Mouse (Mus musculus) lung, postnatal 4 days (tissue): ENCODE results near the gene Zp2.
A peak's percentile ranks its signal among the peaks of the same experiment; 100 is the strongest.

ENCODE experiments used
- DNase-seq, 2 experiments: peaks; one replicate each; pipeline ENCODE4 v3.0.0; 2021

Gene Zp2

DNA sequence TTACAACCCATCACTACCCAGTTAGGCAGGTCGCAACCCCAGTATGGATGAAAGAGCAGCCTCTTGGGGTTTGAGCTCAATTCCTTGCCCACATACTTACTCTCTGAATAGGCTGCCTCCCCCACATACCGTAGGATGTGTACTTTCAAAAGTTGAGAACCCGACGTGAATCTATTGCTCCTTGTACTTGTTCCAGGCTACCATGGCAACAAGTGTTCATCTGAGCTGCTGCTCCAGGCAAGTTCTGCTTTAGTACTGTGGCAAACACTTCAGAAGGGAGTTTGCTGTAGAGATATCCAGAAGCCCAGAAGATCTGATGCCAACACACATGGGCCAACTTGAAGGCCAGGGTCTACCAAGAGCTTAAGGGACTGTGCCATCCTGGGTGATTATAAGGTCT, 16.1 kb downstream of the Zp2 start:
- DNase-seq: no peak

DNA sequence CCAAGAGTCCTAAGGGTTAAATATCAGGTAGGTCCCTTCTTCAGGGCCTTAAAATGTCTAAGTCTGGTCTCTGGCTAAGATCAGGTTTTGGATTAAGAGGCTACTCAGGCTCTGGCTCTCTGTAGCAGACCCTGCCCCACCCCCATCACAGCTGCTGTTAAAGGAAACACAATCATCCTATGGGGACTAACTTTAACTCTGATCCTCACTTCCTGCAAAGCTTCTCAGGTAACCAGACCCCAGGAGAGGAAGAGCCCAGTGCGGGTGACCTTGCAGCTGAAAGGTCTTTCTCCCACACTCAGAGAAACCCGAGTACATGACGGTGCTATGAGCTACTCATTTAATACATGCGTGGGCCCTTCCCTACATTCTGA, 17.4 kb downstream of the Zp2 start:
- no peak for DNase-seq

DNA sequence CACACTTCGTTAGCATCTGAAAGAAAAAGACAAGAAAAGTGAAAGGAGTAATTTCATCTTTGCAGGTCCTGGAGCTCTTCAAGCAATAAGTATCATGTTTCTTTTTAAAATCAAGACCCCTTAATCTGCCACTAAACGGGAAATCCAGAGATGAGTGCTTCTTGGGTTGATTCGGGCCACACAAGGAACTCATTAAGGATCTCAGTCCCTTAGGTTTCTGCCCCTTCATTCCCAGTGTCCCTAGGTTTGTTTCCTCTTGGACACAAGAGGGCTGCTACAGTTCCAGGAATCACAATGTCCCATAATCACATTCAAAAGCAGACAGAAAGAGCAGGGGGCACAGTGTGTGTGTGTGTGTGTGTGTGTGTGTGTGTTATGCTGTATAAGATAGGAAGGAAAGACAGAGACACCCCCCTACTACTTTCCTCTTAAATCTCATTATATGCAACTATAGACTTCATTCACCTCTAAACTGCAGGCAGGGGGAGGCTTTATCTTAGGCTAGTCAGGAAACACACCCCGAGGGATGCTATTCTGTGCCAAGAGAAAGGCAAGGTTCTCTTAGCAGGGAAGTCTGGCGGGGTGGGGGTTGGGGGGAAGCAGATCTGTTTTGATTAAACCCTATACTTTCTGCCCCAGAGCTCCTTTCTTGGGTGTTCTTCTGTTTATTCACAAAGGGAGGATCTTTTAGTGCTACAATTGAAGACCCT, 18.0 kb downstream of the Zp2 start:
- DNase-seq: no peak

DNA sequence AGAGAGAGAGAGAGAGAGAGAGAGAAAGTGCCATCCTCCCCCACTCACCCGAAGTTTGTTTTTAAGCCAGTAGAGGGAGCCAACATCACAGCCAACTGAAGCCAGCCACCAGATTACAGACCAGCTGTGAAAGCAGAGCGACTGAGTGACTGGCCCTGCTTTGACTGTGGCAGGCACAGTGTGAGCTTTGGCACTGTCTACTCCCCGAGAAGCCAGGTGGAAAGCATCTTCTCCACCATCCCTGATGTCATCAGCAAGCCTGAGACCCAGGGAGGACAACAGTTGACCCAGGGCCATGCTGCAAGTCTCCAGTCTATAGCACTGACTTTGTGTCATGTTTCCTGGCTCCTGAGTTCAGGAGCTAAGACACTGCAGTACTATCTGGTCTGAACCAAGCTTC, 20.2 kb downstream of the Zp2 start:
- DNase-seq: peak; percentile 83 to 85

DNA sequence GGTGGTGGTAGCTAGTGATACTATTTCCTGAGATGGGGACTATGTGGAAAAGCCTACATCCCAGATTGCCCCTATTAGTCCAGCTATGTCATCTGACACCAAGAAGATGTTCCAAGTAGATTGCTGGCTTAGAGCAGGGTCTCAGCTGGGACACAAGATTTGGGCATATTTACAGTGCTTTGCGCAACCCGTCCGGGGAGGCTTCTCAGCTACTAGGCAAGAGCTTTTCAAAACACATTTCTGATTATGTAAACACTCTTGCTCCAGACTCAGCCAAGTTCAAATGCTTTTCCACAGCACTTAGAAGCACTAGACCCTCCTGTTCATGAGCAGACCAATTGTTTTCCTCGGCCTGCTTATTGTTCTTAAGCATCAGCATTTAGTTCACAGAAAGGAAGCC, 21.3 kb downstream of the Zp2 start:
- peak; percentile 58 to 82 for DNase-seq

DNA sequence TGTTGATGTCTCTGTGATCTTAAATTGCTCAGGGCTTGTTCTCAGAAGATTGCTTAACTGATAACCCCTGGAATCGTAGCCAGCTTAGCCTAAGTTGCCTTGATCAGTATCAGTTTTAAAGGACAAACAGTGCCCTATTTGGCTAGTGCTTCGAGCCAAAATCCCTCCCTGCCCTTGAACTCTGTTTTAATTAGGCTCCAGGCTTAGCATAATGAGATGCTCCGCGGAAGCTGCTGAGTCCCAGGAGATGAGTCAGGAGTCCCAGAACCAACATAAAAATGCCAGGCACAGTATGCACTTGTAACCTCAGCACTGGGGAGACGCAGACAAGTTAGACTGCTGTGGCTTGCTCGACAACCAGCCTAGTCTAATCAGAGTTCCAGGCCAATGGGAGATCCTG, 27.6 kb downstream of the Zp2 start:
- no peak for DNase-seq

DNA sequence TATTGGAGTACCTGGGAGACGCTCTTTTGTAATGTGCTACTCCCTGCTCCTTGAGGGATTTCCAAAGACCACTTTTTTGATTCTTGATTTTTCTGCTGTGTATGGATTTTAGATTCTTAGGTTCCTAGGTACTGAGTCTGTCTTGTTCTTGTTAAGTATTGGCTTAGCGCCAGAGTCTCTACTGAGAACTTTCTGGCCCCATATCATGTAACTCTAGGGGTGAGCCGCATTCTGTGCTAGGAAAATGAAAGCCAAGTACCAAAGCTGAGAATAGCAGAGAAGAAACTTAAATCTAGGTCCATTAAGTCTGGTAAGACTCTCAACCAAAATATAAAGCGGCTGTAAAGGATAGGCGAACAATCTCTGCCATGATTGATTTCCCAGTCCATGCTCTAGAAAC, 28.1 kb downstream of the Zp2 start:
- DNase-seq: no peak

DNA sequence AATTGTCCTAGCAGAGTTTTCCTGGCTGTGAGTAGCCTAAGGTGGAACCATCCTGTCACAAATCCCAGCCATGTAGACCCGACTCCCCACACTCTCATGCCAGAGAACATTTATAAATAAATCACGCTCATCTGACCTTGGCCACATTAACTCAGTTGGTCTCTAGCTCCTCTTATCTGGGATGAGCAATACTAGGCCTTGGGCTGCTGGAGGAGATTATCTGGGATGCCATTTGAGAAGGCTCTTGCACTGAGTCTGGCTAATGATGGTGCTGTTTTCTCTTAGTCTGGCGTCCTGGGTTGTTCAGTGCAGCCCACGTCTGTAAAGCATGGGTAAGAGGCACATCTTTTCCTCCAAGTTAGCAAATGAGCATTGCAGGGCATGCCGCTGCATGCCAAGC, 35.4 kb downstream of the Zp2 start:
- no peak for DNase-seq

DNA sequence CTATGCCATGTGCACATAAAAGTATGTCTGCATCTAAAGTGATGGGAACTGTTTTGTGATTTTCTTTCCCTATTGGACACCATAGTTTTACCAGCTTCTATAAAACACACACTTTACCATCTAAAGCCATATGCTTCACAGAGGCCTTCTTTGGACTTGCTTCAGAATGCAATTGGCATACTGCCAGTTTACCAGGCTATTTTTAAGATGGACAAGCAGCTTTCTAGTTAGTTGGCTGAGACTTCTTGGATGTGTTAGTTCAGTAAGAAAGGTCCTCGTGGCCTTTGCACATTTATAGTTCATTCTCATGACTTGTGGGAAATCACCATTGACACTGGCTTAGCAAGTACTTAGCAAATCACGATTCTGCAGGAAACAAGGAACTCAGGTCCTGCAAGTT, 38.7 kb downstream of the Zp2 start:
- no peak for DNase-seq

DNA sequence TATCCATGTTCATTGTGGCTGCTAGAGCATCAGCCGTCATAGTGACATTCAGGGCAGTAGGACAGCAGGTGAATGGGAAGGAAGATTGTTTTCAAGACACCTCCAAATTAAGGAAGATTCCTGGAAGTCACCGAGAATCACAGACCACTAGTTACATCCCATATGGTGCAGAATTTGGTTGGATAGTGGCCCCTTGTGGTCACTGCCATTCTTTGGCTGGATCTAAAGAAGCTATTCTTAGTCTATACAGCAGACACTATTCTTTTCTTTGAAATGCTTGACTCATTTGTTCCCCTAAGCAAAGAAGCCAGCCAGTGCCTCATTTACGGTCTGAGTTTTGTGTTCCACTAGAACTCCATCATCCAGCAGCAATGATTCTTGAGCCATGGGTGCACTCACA, 40.1 kb downstream of the Zp2 start:
- no peak for DNase-seq

DNA sequence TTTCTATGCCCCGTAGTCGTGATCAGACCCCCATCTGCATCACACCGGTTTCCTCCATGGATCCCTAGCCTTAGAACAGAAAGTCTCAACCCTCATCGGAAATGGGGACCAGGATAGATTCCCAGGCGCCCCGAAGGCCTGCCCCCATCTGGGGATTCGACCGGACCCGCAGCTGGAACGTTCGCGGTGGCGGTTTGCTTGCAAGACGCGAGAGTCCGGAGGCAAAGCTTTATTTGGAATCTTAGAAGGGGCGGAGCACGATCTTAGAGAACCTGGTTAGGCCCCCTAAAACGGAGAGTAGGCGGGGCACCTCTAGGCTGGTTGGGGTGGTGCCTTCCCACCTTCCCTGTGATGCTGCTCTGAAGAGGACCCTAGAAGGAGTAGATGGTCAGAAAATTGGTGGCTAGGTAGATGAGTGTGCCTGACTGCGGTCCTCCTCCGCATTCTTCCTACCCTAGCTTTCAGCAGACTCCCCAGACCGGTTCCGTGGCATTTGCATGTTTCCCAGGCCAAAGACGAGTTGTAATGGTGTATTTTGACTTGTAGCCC, 42.0 kb downstream of the Zp2 start:
- peak; percentile 43 to 59 for DNase-seq

DNA sequence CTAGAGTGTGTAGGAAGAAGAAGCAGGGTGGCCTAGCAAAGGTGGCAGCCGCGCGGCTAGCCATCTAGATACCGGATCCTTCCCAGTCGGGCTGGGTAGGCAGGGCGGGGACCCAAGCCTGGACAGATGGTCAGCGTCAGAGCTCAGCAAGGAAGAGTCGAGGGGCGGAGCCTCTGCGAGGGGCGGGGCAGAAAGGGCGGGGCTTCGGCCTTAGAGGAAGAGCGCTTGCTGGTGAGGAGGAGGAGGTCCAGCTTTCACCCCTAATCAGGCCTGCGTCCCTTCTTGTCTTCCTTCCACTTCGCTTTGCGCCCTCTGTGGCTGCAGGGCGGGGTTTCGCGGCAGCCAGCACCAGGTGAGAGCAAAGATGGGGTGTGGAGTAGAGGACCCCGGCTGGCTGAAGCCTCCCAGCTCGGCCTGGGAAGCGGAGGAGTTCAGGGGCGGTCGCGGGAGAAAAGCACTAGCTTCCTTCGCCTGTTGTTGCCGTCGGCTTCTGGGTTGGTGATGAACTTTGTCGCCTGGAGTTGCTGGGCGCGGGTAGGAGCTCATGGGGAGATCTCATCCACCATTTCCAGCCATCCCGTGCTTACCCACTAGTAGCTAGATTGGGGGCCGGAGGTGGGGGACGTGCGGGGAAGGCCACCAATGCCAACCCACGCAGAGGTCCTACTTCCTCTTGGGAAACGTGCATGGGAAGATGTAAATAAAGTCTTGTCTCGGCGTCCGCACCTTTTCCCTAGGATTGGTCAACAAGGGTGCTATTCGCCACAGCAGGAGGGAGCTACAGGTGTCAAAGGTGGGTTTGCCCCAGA, 42.7 kb downstream of the Zp2 start, which contains the start of gene Tmem159:
Gene Tmem159, plus strand, starts transcription at position 190 of the 809 bp plus-strand sequence.
- DNase-seq: peak; percentile 94

DNA sequence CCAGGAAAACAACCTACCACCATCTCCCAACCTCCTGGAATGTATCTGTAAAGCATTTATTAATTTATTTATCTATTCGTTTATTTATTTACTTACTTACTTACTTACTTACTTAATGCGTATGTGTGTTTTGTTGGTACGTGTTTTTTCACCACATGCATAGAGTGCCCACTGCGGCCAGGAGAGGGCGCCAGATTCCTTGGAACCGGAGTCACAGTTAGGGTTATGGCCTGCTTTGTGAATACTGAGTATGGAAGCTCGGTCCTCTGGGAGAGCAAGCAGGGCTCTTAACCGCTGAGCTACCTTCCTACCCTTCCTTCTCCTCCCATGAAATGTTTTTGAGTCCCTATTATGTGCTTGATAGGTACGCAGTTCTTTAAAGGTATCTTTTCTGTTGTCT, 46.7 kb downstream of the Zp2 start:
- peak; percentile 84 to 86 for DNase-seq

DNA sequence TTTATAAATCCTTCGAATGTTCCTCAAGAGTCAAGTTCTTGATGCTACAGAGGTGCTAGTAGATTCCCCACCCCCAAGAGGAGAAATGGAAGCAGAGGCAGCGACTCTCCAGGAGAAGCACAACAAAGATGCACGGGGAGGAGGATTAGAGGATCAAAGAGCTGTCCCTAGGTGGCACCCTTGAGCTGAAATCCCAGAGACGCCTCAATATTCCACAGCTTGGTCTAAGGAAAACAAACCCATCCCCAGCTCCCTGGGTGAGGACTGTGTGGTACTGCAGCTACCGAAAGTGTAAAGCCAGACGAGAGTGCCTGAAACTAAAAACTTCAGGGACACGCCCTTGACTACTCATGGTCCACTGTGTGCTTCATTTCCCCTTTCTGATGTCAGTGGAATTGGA, 47.2 kb downstream of the Zp2 start:
- DNase-seq: peak; percentile 50 to 69

DNA sequence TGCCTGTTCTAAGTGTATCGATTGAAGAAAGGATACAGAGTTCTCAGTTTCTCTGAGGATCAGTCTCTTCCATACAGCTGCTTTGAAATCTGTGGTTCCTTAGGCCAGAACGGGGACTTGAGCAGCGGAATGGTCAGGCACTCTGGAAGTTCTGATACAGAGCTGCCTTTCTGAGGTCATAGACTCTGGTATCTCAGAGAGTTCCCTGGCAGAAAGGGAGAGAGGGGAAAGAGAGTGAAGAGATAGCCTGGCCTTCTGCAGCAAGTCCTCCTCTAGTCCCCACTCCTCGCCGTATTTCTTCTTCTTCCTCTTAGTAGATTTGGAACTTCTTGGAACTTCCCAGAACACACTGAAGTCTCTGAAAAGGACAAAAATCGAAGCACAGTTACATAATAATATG, 49.9 kb downstream of the Zp2 start, which contains the start of gene Dnah3:
Gene Dnah3, minus strand, starts transcription at position 101 of the 400 bp plus-strand sequence.
- DNase-seq: no peak

DNA sequence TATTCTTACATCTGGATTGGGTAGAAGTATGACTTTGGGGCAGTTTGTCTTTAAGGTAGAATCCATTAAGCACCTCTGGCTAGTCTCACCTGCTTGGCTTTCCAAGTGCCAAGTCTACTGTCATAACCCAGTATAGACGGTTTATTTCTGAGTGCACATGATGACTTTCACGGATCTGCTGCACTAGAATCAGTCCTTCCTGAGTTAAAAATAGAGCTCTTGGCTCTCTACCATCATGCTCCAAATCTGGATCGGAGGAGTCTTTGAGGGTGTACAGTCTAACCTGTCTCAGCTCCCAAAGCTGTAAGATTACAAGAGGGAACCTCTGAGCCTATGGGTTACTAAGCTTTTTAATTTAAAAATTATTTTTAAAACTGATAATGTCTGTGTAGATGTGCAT, 50.9 kb downstream of the Zp2 start:
- no peak for DNase-seq

DNA sequence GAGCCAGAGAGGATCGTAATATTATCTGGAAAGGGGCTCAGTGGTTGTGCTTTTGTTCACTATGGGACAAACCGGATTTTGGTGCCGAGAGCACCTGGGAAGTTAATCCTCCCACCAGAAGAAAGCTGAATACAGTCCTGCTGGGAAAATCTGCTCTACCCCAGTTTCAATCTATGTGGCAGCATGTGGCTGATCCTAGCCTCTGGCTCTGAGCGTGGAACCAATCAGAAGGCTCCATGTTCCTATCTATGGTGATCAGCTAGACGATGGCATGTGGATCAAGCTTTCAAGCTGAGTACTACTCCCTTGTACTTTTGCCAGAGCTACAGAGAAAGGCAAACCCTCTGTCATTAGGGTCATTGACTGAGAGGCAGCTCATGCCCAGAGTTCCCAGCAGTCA, 52.1 kb downstream of the Zp2 start:
- DNase-seq: no peak

DNA sequence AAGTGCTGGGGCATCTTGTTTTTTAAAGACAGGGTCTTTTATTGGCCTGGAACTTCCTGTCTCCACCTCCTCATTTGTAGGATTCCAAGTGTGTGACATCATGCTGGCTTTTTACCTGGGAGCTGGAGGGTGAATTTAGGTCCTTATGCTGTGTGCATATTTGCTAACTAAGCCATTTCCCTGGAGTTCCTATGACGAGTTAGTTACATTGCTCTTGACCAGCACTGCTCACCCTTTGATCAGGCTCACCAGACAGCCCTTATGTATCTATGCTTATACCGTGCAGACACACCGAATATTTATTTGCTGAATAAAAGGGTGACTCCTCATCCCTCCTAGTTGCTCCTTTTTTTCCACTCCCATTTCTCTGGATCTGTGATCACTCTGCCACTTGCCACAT, 64.9 kb downstream of the Zp2 start:
- no peak for DNase-seq
